Mouse (Mus musculus) macrophage (primary cell): ENCODE results near the gene Slc25a34. TPM values are rescaled to one million over a fixed set of nuclear protein-coding genes. Genes with fewer than 3 reads are reported as not detected.

ENCODE experiments used
- H3K27ac ChIP-seq: fragments of 350-480 bp; formaldehyde crosslinking; 2 replicates; pipeline ENCODE4 v1.9.0; 2021
- H3K36me3 ChIP-seq: fragments of 350-480 bp; formaldehyde crosslinking; 2 replicates; pipeline ENCODE4 v1.9.0; 2021; ENCODE audit errors: inconsistent target
- H3K4me3 ChIP-seq: fragments of 350-480 bp; formaldehyde crosslinking; 2 replicates; pipeline ENCODE4 v1.9.0; 2021; ENCODE audit errors: inconsistent target
- H3K79me2 ChIP-seq: fragments of 350-480 bp; formaldehyde crosslinking; 2 replicates; pipeline ENCODE4 v1.9.0; 2021; ENCODE audit errors: inconsistent target
- WGBS: methylation state at CpG from one replicate; pipeline ENCODE4 v1.1.7; 2026; ENCODE audit warnings: inconsistent platforms; ENCODE audit not compliant: missing documents; 5-methylcytosine and 5-hydroxymethylcytosine counted together
- polyA plus RNA-seq: library from polyadenylated mRNA; stranded (reverse); fragments of 250-400 nt; gene quantifications from 3 replicates; pipeline ENCODE4 v1.2.4, GENCODE M21; 2018; ENCODE audit warnings: inconsistent platforms

The Slc25a34 gene
- polyA plus RNA-seq, 1 experiment from 2014 or later, result 0.17 TPM

- Histone ChIP-seq H3K27ac (no peak overlapping the region), H3K36me3 (peaks cover 56% of the 10 kb centered on the region)
- 89% methylated on average over 8 of the region's 13 CpGs for WGBS
These were observed 30.2 kb upstream of the Slc25a34 start for GRCm38 (mm10) chr4:141653813-141654212.

GRCm38 (mm10) chr4:141653044-141653443, 29.4 kb upstream of the Slc25a34 start:
- Histone ChIP-seq H3K79me2 (peaks cover 97% of the 10 kb centered on the region), H3K4me3 (no peak overlapping the region), H3K27ac (no peak overlapping the region), H3K36me3 (peaks cover 63% of the 10 kb centered on the region)
- 39% methylated on average over 8 of the region's 8 CpGs for WGBS

More at GRCm38 (mm10) chr4:141653813-141654212, 30.2 kb upstream of the Slc25a34 start:
- no peak overlapping the region for H3K4me3 ChIP-seq
- peaks cover 97% of the 10 kb centered on the region for H3K79me2 ChIP-seq

- Histone ChIP-seq H3K4me3 (no peak overlapping the region), H3K79me2 (peaks cover 97% of the 10 kb centered on the region), H3K27ac (no peak overlapping the region), H3K36me3 (peaks cover 55% of the 10 kb centered on the region)
- 92% methylated on average over 8 of the region's 10 CpGs for WGBS
These were observed 28.3 kb upstream of the Slc25a34 start for GRCm38 (mm10) chr4:141651944-141652343.

GRCm38 (mm10) chr4:141651286-141651685, 27.7 kb upstream of the Slc25a34 start:
- Histone ChIP-seq H3K27ac (no peak overlapping the region), H3K79me2 (peaks cover 97% of the 10 kb centered on the region), H3K4me3 (no peak overlapping the region), H3K36me3 (peaks cover 54% of the 10 kb centered on the region)
- 96% methylated on average over 6 of the region's 6 CpGs for WGBS

GRCm38 (mm10) chr4:141649244-141649643, 25.6 kb upstream of the Slc25a34 start:
- H3K27ac ChIP-seq, result no peak overlapping the region
- H3K36me3 ChIP-seq, result peaks cover 56% of the 10 kb centered on the region
- peaks cover 100% of the 10 kb centered on the region for H3K79me2 ChIP-seq
- WGBS, result 83% methylated on average over 6 of the region's 6 CpGs
- no peak overlapping the region for H3K4me3 ChIP-seq

GRCm38 (mm10) chr4:141648262-141648661, 24.6 kb upstream of the Slc25a34 start:
- peaks cover 47% of the 10 kb centered on the region for H3K36me3 ChIP-seq
- peaks cover 100% of the 10 kb centered on the region for H3K79me2 ChIP-seq
- no peak overlapping the region for H3K27ac ChIP-seq
- H3K4me3 ChIP-seq, result no peak overlapping the region
- WGBS, result 98% methylated on average over 5 of the region's 5 CpGs

GRCm38 (mm10) chr4:141647187-141647586, 23.6 kb upstream of the Slc25a34 start:
- Histone ChIP-seq H3K27ac (peak overlapping the region; percentile 52; the same call in 1 of the 2 replicates), H3K79me2 (peaks cover 100% of the 10 kb centered on the region), H3K36me3 (peaks cover 47% of the 10 kb centered on the region), H3K4me3 (no peak overlapping the region)
- WGBS, result 100% methylated on average over 3 of the region's 3 CpGs

- WGBS, result 62% methylated on average over 8 of the region's 8 CpGs
- Histone ChIP-seq H3K4me3 (no peak overlapping the region), H3K36me3 (peaks cover 48% of the 10 kb centered on the region), H3K79me2 (peaks cover 100% of the 10 kb centered on the region), H3K27ac (peak overlapping the region; percentile 52)
These were observed 22.4 kb upstream of the Slc25a34 start for GRCm38 (mm10) chr4:141645988-141646387.

- H3K27ac ChIP-seq, result peak overlapping the region; percentile 57
- 61% methylated on average over 7 of the region's 7 CpGs for WGBS
- peaks cover 45% of the 10 kb centered on the region for H3K36me3 ChIP-seq
- H3K79me2 ChIP-seq, result peaks cover 95% of the 10 kb centered on the region
- H3K4me3 ChIP-seq, result no peak overlapping the region
These were observed 19.7 kb upstream of the Slc25a34 start for GRCm38 (mm10) chr4:141643118-141643855.

GRCm38 (mm10) chr4:141641961-141642811, 18.6 kb upstream of the Slc25a34 start:
- H3K27ac ChIP-seq, result no peak overlapping the region
- peaks cover 54% of the 10 kb centered on the region for H3K36me3 ChIP-seq
- peaks cover 84% of the 10 kb centered on the region for H3K79me2 ChIP-seq
- WGBS, result 93% methylated on average over 25 of the region's 25 CpGs
- no peak overlapping the region for H3K4me3 ChIP-seq

- WGBS, result 86% methylated on average over 7 of the region's 7 CpGs
- peaks cover 62% of the 10 kb centered on the region for H3K36me3 ChIP-seq
- H3K4me3 ChIP-seq, result no peak overlapping the region
- peaks cover 76% of the 10 kb centered on the region for H3K79me2 ChIP-seq
- no peak overlapping the region for H3K27ac ChIP-seq
These were observed 17.7 kb upstream of the Slc25a34 start for GRCm38 (mm10) chr4:141641353-141641771.

GRCm38 (mm10) chr4:141639474-141639873, 15.9 kb upstream of the Slc25a34 start:
- H3K36me3 ChIP-seq, result peaks cover 81% of the 10 kb centered on the region
- 87% methylated on average over 8 of the region's 11 CpGs for WGBS
- H3K27ac ChIP-seq, result no peak overlapping the region
- no peak overlapping the region for H3K4me3 ChIP-seq
- H3K79me2 ChIP-seq, result peaks cover 71% of the 10 kb centered on the region

GRCm38 (mm10) chr4:141636693-141637092, 13.1 kb upstream of the Slc25a34 start:
- Histone ChIP-seq H3K27ac (no peak overlapping the region), H3K36me3 (peaks cover 95% of the 10 kb centered on the region), H3K4me3 (no peak overlapping the region), H3K79me2 (peaks cover 61% of the 10 kb centered on the region; the same call in 1 of the 2 replicates)
- WGBS, result 93% methylated on average over 5 of the region's 5 CpGs

GRCm38 (mm10) chr4:141635991-141636390, 12.4 kb upstream of the Slc25a34 start:
- peaks cover 95% of the 10 kb centered on the region for H3K36me3 ChIP-seq

More at GRCm38 (mm10) chr4:141635991-141636390, 12.4 kb upstream of the Slc25a34 start:
- 89% methylated on average over 9 of the region's 9 CpGs for WGBS
- H3K79me2 ChIP-seq, result peaks cover 61% of the 10 kb centered on the region; the same call in 1 of the 2 replicates
- H3K4me3 ChIP-seq, result no peak overlapping the region
- H3K27ac ChIP-seq, result no peak overlapping the region
